Mouse (Mus musculus) frontal cortex, postnatal 10 days (tissue): ENCODE data around the gene Gm28360.
"Not testable (repeated sequence)": the region's sequence is repeated elsewhere in the genome, so short reads cannot be mapped to it uniquely, and the experiment has no call there.

Experiments
- DNase-seq, 2 experiments: peaks; one replicate each; pipeline ENCODE4 v3.0.0; 2022; ENCODE audit warnings: low spot score in 2 of 2, mixed read lengths in 1 of 2

Gm28360 gene

DNA sequence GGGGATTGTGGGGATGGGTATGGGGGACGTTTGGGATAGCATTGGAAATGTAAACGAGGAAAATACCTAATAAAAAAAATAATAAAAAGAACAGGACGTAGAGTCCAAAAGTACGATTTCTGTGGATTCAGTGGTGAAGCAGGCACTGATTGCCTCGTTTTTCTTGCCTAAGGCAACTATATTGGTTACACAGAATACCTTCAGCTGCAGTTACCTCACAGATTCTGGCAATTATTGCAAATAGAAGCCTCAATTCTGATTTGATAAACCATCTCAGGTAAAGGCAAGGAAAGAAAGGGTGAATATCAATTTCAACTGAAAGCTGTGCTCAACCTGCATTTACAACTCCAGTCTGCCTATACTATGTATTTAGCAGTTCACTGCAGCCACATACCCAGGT lies at the start of gene Gm28360:
TSS of gene Gm28360 (plus strand) at position 301 of the 400 bp plus-strand sequence.
- not testable (repeated sequence) for DNase-seq

DNA sequence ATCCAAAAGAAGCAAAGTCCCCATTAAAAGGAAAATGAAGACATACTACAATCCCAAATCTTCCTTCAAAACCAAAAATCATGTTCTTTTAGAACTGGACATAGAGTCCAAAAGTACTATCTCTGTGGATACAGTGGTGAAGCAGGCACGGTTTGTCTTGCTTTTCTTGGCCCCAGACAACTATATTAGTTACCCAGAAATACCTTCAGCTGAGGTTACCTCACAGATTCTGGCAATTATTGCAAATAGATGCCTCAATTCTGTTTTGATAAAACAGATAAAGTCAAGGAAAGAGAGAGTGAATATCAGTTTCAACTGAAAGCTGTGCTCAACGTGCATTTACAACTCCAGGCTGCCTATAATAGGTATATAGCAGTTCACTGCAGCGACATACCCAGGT lies 49.0 kb upstream of the Gm28360 start, which contains the start of gene B020011L13Rik:
TSS of gene B020011L13Rik (plus strand) at position 301 of the 400 bp plus-strand sequence.
- DNase-seq: not testable (repeated sequence)

DNA sequence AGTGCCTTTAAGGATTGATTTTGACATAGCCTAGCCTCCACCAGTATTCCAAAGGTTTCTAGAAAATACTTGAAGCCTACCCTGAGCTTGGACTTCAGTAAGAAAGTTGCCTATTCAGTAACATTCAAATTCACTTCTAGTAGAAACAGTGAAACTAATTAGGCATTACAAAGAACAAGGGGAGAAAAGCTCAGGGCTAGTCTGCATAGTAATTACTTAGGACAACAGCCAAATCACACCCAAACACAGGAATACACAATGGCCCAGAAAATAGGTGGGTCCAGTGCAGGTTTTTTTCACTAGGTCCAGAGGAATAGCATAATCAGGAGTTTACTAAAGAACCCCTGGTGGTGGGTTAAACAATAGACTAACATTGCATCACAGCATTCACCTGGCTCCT lies 13.6 kb upstream of the Gm28360 start:
- not testable (repeated sequence) for DNase-seq

DNA sequence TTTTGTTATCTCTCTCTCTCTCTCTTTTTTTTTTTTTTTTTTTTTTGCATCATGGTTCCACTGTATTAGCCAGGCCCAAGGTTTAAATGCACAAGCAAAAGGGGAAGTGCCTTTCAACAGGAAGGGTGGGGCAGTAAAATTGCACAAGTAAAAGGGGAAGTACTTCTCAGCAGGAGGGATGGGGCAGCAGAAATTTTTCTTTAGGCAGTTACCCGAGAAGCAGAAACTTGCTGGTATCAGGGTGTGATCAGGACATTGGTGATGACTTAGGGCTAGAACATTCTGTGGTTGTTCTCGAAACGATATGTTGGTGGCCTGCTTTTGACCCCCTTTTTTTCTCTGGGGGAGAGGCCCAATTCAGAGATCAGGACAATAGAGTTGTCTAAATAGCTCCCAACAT lies 21.8 kb downstream of the Gm28360 start:
- not testable (repeated sequence) for DNase-seq
